Mouse (Mus musculus): ENCODE data around the gene Ggt1.
"Not testable (repeated sequence)": the region's sequence is repeated elsewhere in the genome, so short reads cannot be mapped to it uniquely, and the experiment has no call there.

Gene Ggt1

DNA sequence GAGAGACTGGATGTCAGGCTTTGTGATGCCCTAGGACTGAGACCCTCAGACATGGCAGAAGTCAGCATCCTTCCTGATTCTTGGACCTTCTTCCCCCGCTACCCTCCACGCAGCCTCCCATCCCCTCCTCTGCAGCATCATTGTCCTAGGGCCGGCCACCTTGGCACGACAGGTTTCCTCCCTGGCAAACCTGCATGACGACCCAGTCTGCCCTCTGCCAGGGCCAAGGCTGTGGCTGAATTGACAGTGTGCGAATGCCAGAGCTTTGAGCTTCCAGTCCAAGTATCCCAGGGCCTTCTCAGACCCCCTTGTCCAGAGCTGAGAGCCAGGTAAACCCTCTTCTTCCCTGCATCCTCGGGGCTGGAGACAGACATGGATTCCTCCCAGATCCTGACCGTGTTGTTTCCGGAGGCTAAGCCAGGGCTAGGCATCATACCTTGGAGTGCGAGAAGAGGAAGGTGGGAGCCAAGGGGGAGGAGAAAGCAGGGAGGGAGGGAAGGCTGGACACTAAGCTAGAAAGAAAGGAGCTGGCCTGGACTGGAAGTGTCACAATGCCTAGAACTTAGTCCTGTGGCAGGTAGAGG lies at the start of gene Ggt1:
TSS of gene Ggt1 (plus strand) at position 534 of the 584 bp plus-strand sequence.
- DNase-seq (ENCODE audit: extremely low spot score, low spot score) = no peak

DNA sequence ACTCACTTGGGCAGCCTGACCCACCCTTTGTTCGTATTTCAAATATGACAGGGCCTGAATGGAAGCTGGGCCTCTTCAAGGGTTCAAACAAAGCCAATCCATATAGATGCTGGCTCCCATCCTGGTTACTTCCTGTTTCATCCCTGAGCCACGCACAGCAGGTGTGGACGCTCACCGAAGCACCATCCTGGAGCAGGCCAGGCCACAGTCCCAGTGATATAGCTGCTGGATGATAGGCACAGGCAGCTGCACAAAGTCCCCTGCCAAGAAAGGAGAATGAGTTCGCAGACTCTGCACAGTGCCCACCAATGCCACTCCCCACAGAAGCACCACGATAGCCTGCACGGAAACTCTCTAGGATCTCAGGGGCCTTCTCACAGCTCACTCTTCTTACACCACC lies 49.5 kb upstream of the Ggt1 start:
- DNase-seq (ENCODE audit: extremely low spot score, low spot score) = no peak

DNA sequence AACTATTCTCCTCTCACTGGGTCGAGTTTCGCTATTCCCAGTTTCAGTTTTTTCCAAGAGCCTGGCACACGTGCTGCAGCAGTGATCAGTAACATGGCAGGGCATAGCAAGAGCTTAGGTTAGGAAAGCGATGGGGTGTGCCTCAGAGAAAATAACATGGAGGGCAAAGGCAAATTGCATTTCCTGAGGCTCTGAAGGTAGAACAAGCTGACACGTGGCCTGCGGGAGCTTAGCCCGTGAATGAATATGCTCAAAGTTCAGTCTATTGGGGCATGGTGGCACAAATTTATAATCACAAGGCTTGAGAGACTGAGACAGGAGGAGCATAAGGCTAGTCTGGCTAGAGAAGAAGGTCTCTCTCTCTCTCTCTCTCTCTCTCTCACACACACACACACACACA lies 48.6 kb upstream of the Ggt1 start:
- DNase-seq (ENCODE audit: extremely low spot score, low spot score) = no peak

DNA sequence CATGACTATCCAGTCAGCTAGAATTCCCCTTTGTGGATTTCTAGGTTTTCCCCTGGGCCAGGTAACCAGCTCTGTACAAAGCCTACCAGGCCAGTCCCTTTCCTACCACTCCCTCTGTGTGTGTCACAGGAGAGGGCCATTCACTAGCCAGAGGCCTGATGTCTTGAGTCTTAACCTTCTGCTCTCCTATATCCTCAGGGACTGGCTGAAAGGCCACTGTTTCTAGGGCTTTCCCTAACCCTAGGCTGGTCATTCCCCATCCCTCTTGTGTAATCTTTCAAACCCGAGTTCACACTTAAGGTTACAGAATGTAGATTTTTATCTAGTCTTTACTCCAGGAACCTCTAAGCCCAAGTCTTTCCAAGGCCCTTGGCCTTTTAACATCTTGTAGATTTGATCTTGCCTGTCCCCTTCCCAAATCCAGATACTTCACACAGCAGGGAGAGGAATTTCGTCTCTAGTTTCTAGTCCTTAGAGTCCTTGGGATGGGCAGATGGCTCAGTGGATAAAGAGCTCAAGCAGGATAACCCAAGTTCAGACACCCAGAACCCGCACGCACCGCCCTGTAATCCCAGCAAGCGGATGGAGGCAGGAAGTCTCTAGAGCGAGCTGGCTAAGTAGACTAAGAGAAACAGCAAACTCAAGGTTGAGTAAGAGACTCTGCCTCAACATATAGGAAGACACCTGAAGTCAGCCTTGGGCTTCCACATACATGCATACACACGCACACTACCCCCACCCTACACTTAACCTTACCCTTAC lies 47.9 kb upstream of the Ggt1 start:
- no peak for DNase-seq (ENCODE audit: extremely low spot score, low spot score)

DNA sequence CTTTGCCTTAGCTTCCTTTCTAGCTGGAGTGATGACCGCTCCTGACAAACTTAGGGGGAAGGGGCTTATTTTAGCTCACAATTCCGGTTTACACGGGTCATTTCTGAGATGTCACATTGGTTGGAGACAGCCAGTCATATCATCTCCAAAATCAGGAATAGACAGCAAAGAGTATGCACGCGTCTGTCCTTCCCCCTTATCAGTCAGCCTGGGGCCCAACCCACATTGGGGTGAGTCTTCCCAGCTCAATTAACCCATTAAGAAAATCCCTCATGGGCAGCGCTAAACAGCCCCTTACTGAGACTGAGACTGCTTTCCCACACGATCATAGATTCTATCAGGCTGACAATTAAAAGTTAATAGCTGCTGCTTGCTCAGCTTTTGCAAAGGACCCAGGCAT lies 47.0 kb upstream of the Ggt1 start:
- no peak for DNase-seq (ENCODE audit: extremely low spot score, low spot score)

DNA sequence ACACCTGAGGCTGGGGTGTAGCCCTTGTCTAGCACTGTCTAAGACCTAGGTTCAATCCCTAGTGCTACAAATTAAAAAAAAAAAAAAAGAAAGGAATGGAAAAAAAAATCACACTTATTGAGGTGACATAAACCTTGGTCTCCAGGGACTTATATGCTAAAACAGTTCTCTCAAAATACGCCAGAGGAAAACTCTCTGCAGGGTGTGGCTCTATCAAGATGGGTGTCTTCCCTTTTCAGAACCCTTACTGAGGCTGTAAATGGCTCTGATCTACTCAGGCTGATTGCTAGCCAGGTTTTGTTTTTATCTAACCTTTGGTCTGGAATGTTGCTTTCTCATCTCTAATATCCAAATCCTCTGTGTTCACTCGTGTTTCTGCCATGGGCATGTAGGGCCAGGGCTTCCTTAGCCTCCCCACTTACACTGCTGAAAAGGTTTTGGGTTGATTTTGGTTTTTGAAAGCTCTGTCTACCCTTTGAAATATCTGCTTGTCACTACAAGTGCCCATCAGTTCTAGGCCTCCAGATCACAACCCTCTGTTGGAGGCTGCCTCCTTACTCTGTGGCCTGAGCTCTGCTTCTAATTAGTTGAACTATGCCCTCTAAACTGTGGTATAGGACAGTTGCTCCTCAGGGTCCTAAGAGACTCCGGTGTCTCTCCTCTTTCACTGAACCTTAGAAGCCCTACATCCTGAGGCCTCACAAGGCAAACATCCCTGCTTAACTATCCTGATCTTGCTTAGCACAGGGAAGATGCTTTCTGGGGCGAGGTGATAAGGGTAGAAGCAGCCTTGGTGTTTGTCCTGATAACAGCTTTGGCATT lies 46.0 kb upstream of the Ggt1 start:
- DNase-seq (ENCODE audit: extremely low spot score, low spot score) = no peak

DNA sequence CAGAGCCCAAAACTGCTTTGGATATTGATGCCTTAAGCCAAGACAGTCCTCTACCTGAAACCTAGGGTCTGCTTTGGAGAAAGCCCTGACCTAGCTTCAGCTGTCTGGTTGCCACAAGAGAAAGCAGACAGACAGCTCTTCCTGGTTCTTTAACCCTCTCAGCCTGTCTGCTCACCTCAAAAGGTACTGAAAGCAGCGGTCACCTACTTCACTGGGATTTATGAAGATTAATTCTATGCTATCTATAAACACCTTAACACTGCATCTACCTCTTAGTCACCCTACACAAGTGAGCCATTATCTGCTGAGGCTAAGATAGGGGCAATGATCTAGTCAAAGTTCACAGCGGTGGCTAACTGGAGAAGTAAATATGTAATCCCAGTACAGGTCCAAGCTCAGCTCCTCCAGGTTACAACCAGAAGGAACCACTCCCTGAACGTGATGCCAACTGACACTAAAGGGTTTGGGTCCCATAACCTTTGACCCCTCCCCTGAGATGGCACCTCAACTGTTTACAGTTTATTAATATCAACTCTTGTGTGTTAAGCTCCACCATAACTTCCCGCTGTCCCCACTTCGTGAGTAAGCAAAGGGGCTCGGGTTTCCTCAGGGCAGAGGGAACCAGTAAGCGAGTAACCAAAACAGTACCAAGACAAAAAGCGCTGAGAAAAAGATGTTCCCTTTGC lies 45.2 kb upstream of the Ggt1 start:
- no peak for DNase-seq (ENCODE audit: extremely low spot score, low spot score)

DNA sequence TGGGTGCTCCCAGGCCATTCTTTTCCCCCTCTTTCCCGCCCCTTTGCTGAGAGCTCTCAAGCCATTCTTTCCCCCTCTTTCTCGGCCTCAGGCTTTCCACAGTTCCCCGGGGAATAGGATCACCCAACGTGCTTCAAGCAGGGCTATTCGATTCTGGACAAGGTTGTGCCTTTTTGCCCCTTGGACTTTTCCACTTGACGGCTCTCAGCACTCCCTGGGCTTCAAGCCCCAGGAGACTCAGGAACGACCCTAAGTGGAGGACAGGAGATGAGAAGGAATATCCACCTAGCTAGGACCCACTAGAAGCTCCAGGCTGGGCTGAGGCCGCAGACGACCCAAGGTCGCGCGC lies 44.7 kb upstream of the Ggt1 start:
- no peak for DNase-seq (ENCODE audit: extremely low spot score, low spot score)

DNA sequence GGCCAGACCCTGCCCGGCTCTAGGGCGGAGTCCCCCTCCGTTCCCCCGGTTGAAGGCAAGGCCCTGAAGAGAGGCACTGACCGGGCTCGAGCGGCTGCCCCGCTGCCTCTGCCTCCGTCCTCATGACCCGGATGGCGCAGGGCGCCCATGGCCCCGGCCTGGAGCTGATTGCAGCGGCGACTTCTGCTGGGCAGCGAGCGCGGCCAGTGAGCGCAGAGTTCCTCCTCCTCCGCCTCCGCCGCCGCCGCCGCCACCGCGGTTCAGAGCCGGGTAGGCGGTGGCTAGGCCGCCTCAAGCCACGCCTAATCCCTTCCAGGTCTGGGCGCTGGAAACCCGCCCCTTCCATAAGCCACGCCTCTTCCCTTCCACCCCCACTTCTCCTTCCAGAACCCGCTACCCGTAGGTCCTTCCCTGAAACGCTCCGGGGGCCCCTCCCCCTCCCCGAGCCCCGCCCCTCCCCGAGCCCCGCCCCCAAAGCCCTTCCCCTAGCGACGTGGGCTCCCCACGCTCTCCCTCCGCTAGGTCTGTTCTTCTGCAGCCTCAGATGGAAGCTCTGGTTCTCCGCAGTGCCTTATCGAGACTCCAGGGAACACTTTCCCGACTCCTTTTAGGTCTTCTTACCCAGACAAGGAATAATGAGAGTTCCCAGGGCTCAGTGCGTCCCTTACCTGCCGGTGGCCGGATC lies 44.2 kb upstream of the Ggt1 start, which contains the start of gene Snrpd3:
TSS of gene Snrpd3 (plus strand) at position 479 of the 685 bp plus-strand sequence.
- peak; percentile 91 for DNase-seq (ENCODE audit: extremely low spot score, low spot score)

DNA sequence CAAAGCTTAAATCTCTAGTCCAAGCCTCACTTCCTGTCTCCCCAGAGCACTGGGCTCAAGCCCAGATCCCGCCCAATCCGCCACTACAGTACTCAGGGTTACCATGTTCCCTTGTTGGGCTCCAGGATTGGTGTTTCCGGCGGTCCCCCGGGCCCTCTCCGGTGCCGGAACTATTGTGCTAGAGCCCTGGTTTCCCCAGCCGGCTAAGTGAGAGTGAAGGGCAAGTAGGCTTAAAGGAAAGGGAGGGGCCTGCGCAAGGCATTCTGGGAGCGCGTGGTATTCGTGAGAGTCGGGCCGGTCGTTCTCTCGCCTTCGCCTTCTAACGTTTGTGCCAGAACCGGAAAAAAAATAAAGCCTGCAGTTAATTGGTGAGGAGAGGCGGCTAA lies 43.7 kb upstream of the Ggt1 start, which contains the start of gene Gucd1:
TSS of gene Gucd1 (minus strand) at position 215 of the 386 bp plus-strand sequence.
- peak; percentile 99 for DNase-seq (ENCODE audit: extremely low spot score, low spot score)

DNA sequence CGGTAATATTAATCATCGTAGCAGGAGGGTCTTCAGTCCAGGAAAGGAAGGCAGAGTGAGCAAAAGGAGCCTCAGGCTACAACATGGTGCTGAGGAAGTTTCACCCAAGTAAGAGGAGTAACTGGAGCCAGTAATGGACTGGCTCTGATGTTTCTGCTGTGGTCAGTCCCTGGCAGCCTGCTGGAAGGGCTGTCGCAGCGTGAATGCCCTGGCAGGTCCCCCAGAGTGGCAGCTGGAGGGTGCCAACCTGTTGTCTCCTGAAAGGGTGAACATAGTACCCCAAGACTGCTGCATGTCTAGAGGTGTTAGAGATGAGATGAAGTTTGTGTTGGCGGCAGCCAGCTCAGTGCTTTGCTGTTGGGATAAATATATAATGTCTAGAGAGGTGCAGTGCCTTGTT lies 40.8 kb upstream of the Ggt1 start:
- no peak for DNase-seq (ENCODE audit: extremely low spot score, low spot score)

DNA sequence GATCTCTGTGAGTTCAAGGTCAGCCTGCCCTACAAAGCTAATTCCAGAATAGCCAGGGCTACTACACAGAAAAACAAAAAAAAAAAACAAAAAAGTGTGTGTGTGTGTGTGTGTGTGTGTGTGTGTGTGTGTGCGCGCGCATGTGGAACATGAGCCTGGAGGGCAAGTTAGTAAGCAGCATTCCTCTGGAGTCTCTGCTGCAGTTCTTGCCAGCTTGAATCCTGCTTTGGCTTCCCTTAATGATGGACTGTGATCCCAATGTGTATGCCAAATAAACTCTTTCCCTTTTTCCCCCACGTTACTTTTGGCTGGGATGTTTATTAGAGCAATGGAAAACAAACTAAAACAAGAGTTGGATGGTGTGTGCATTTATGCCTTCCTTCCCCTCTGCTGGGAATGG lies 39.8 kb upstream of the Ggt1 start:
- no peak for DNase-seq (ENCODE audit: extremely low spot score, low spot score)

DNA sequence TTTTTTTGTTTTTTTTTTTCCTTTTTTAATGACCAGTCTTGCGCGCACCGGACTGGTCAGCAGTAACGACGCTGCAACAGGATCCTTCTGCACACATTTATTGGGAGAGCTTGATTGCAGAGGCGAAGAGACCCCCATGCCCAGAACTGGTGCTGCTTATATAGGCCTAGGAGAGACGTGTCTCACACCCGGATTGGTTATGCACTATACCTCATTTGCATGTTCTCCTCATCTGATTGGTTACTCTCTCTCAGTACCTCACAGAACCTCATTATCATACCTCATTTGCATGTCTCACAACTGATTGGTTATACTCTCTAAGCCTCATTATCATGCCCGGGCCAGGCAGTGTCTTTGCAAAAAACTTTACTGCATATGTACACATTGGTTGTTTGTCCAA lies 36.0 kb upstream of the Ggt1 start:
- not testable (repeated sequence) for DNase-seq (ENCODE audit: extremely low spot score, low spot score)

DNA sequence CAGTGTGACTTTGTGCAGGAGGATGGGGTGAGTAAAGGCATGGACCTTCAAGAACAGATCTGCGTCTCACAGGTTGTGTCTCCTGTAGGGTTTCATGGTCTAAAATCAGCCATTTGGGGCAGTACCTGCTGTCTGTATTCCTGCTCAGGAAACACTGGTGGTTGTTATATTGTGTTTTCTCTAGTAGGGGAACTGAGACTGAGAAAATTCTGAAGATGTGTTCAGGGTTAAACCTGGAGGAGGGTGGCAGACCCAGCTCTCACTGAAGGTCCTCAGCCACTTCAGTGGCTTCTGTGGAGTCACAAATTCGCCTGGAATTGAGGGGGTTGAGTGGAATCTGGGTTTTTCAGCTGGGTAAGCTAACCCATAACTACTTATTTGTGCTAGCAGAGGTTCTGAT lies 31.1 kb upstream of the Ggt1 start:
- no peak for DNase-seq (ENCODE audit: extremely low spot score, low spot score)

DNA sequence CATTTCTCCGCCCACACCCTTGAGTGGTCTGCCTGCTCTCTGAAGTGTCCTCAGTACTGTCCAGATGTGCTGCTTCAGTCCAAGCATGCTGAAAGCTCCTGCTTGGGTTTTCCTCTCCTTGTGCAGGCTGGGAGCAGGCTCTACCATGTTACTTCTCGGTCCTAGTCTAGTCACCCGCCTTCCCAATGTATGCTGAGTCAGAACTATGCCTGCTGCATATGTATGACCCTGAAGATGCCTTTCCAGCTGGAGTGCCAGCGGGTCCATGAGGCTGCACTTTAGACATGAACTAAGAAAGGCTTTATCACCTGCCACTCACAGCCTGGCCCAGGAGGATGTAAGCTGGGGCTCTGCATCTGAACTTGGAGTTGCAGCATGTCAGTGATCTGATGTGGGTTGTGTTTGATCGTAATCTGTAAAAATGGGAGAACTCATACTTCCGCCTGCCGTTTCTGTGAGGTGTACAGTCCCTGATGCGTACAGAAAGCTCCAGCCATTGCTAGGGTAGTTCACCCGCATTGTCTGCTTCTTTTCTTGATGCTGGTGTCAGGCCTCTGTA lies 29.8 kb upstream of the Ggt1 start:
- no peak for DNase-seq (ENCODE audit: extremely low spot score, low spot score)

DNA sequence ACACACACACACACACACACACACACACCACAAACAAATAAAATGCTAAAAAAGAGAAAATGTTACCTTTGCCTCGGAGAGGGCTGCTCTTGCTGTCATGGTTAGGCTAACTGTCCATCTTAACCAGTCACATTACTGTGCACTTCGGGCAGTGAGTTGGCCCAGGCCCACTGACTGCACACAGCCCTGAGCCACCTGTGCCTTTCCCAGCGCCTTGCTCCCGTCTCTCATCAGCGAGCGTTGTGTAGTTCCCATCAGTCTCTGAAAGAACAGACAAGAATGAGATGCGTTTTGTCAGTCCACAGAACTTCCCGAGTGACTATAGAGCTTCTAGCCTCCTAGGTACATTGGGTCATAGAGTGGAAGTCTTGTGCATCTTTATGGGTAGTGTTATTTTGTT lies 27.2 kb upstream of the Ggt1 start:
- DNase-seq (ENCODE audit: extremely low spot score, low spot score) = no peak

DNA sequence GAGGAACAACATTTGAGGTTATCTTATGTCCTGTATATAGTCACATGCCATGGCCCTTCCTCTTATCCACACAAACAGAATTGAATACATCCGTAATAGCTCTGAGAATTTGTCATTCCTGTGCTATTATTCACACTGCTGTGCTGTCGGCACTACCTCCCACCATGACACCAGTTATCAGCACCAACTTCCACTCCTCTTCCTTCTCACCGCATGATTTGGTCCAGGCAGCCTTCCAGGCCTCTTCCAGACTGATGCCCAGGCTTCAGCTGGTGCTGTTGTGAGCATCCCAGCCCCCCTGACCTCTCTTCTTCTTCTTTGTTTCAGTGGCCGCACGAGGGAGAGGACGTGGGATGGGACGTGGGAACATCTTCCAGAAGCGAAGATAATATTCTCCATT lies 26.5 kb upstream of the Ggt1 start:
- no peak for DNase-seq (ENCODE audit: extremely low spot score, low spot score)

DNA sequence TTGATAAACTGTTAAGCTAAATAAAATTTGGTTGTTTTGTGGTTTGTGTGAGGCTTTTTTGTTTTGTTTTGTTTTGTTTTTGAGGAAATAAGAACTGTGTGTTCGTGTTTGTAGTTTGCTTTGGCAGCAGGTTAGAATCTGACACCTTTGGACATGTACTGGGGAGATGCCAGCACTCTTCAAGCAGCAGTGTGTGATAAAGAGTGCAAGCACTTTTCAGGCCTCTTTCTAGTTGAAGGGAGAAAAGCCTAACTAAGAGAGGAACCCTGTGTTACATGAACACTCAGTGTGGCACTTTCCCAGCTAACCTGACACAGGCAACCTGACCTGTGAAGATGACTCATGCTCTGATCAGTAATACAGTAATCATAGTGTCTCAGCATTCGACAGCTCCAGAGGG lies 26.0 kb upstream of the Ggt1 start:
- DNase-seq (ENCODE audit: extremely low spot score, low spot score) = no peak

DNA sequence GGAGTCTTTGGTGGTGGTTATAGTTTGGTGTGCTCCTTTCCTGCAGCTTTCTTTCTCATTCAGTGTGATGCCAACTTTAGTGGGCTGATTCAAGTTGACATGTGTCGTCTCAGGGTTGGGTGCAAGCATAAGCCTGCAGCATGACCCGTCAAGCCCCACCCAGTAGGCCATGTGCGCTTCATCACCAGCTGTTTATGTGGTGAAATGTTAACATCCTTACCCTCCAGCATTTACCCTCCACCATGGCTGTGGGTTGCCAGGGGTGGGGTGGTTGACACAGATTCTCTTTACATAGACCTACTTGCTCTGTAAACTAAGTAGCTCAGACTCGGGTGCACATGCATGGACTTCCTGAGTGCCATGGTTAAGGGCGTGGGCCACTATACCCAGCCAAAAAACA lies 25.3 kb upstream of the Ggt1 start:
- no peak for DNase-seq (ENCODE audit: extremely low spot score, low spot score)

DNA sequence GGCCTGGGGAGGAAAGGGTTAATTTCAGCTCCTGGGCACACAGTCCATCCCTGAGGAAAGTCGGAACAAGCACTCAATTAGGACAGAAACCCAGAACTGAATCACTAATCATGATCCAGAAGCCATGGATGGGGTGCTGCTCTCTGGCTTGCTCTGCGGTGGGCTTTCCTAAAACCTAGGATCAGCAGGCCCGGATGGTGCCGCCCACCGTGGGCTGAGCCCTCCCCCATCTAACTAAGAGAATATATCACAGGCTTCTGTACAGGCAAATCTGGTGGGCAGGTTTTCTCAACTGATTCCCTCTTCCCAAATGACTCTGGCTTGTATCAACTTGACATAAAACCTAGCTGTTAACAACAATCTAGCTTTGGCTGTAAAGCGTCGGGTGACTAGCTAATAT lies 13.5 kb upstream of the Ggt1 start:
- no peak for DNase-seq (ENCODE audit: extremely low spot score, low spot score)

DNA sequence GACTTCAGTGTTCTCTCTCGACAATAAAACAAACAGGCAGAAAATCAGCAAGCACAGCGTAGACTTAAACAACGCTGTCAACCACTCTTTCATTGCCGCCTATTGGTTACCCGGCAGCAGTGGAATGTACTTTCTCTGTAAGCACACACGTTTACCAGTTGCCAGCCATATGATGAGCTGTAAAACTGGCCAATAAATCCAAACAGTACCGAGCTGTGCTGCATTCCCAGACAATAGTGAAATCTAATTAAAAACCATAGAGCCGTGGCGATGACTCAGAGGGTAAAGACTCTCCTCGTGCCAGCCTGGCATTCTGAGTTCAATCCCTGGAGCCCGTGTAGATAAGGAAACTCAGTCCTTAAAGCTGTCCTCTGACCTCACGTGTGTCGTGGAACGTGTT lies 12.9 kb upstream of the Ggt1 start:
- no peak for DNase-seq (ENCODE audit: extremely low spot score, low spot score)
